Mouse (Mus musculus): ENCODE measurements around the gene Nckap5.

Gene Nckap5

DNA sequence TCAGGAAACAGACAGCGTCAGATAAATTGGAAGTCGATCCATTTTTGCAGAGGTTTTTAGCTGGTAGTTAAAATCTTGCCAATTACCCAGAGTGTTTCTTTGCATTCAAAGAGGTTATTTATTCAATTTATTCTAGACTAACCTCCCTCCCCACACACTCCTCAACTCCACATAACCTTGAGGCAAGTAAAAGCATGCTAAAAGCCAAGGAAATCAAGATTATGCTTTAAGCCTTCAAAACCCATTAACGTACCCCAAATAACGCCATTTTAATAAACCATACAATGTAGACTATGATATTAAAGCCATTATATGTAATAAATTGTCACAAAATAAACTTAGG lies 129.7 kb downstream of the Nckap5 start:
- no peak for DNase-seq (ENCODE audit: low read depth, low spot score)

DNA sequence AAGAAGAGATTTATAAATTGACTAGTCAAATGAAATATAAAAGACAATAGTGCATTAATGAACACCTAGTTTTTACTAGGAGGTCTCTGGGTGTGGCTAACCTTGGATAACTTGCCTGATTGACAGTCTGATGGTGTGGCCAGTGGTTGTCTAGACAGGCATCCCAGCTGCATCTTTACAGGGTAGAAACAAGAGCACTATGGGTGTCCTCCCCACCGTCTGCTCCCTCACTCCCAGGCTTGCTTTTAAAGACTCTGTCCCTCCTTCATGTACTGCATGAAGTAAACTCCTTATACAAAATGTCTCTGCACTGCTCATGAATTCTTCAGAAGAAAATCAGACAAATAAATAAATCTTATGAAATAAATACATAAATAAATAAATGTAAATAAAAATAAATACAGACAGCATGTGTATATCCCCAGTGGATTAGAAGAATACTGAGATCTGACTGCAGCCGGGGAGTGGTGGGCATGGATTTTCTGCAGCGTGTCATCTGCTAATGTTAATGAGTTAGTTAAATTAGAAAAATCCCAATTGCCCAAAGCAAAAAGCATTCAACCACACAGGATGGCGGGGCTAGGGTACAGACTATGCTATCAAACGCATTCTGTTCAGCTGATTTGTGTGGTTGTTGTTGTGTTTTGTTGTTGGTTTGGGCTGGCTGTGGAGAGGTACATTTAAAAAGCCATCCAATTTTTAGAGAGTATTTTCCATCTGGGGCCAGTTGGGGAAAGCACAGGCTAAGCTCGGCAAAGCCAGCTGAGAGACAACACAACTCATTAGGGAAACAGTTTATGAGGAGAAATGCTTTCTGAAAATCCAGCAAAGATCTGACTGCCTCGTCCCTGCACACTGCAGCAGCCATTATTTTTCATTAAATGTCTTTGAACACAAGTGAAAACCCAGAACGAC lies 130.3 kb downstream of the Nckap5 start:
- DNase-seq (ENCODE audit: low read depth, low spot score) = no peak

DNA sequence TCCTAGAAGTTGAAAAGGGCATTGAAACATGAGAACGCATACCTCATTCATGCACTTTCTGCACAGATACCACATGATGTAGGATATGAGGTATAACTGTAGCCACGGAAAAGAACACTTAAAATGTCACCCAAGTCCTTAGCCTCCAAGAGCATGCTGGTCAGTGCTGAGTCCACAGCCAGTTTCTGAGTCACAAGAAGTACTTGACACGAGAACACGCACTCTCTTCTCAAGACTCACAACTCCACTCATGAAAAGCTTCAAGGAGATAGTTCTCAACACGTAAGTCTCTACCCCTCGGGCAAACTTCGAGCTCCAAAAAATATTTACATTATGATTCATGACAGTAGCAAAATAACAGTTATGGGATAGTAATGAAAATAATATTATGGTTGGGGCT lies 137.0 kb downstream of the Nckap5 start:
- no peak for DNase-seq (ENCODE audit: low read depth, low spot score)

DNA sequence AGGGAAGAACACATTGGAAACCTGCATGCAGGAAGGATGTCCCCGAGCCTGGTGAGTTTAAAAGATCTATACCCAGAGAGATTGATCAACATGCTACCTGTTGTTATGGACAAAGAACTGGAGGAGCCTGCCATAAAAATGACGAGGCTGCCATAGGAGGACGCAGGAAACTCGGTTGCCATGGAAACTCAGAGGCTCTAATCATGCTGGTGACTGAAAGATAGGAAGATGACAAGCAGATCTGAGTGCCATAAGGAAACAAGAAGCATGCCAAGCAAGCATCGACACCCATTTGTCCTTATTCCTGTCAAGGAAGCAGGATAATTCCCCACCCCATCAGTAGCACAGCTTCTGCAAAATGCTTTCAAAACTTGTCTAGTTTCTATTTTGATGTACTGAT lies 142.0 kb downstream of the Nckap5 start:
- DNase-seq (ENCODE audit: low read depth, low spot score) = no peak

DNA sequence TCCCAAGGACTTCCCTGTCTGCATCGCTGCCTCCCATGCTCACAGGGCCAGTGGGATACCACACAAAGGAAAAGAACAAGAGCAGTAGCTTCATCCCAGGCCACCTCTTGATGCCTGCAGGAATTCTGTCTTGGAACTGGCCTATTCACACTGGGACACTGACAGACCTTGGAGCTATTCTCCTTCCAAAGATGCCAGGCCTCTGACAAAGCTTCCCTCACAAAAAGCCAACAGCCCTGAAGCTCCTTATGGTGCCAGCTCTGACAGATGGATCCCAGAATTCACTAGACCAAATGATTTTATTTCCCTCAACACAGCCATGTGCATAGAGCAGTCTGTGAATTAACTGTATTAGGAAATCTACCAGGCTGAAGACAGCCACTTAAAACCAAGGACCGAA lies 143.9 kb downstream of the Nckap5 start:
- no peak for DNase-seq (ENCODE audit: low read depth, low spot score)

DNA sequence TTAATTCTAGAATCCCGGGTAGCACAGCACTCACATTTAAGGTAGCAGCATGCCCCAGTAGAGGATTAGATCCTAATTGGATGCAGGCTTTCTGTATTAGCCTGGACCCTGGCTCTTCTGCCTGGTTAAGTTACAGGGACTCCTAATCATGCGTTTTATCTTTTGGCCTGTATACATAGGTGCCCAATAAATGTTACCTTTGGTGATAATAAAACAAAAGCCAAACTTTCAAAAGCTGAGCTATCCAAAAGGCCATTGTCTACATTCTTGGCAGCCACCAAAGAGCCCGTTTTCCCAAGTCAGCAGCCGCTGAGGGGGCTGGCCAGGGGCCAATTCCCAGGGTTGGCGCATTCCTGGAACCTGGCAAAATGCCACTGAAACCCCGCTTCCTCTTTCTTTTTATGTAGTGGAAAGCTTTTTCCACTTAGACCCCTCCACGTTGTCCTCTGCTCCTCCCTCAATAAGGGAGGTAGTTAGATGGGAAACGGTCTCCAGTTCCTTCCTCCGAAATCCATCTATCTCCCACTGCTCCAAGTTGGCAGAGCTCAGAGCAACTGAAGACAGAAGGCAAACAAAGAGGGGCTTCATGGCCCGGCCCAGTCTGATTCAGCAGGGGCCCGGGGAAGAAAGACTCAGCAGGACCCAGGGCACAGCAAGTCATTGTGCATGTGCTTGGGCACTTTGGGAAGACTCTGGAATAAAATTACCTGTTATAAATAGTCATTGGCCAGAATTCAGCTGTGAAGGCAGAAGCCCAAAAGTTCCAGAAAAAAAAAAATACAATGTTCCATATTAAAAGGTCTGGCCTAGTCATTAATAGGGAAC lies 146.8 kb downstream of the Nckap5 start:
- DNase-seq (ENCODE audit: low read depth, low spot score) = no peak

DNA sequence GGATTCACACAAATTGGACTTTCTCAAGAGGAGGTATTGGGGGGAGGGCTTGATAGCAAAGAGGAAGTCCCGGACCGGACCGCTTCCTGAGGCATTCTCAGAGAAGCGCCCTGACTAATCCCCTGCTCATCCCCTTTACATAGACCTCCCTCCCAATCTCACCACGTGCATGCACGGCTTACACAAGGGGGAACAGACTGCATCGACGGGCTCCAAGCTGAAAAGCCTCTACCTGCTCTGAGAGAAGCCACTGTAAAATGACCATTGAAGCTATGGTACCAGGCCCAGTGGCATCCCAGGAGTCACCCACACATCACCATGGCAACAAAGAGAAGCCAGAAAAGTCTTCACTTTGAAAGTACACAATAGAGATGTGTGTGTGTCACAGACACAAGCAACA lies 148.8 kb downstream of the Nckap5 start:
- no peak for DNase-seq (ENCODE audit: low read depth, low spot score)

DNA sequence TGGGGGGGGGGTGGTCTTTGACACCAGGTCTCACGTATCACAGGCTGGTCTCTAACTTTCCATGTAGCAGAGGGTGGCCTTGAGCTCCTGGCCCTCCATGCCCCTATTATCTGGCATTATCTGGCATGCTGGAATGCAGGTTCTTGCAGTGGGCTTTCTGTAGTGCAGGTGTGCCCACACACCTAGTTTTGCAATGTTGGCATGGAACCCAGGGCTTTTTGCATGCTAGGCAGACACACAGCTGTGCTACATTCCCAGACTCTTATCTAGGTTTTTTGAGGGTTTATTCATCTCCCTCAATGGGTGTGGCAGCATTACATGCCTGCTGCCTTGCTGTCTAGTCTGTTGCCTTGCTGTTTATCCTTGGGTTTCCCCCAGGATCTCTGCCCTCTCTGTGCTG lies 151.3 kb downstream of the Nckap5 start:
- DNase-seq (ENCODE audit: low read depth, low spot score) = no peak

DNA sequence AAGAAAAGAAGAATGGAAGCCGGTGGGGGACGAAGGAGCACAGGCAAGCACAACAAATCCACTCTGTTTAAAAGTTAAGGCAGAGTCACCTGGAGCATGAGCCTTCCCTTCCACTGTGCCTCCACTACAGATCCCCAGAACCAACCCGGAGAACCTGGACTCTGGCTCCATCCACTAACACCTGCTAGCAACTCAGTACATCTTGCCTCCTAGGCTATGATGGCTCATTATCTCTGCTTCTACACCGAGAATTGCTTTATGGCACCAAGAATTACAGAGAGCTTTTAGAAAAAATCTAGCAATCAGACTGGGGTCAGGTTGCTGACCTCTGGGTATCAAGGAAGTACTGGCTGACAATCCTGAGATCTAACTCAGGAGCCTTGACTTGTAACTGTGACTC lies 153.3 kb downstream of the Nckap5 start:
- no peak for DNase-seq (ENCODE audit: low read depth, low spot score)

DNA sequence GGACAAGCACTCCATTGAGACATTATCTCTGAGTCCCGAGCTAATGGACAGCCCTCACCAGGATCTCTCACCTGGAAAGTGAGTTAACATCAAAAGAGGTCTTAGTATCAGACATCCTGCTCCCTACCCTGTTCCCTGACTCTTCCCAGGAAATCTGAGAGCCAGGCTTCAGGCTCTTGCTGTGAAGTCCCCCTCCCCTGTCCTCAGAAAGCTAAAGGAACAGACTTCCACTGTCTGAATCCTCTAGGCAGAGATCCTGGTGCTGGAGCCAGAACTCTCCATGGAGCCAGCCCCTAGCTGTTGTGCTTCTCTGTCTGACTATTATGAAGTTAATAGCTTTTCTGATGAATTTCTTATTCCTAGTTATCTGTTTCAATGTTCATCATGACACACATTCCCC lies 153.8 kb downstream of the Nckap5 start:
- DNase-seq (ENCODE audit: low read depth, low spot score) = no peak

DNA sequence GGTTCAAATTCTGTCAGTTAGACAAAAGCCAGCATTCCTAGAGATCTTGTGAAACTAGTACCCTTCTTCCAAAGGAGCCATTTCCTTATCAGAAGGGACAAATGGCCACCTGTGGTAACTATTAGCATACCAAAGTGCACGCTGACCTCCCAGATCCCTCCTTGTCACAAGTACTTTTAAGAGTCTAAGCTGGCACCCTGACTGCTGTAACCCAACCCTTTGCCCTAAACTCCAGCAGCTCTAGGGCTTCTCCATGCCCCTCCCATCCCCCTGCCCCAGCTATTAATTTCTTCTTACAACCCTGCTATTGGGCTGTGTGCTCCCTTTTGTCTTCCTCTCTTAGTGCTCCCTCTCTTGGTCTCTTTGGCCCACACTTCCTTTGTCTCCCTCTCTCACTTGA lies 155.5 kb downstream of the Nckap5 start:
- DNase-seq (ENCODE audit: low read depth, low spot score) = no peak

DNA sequence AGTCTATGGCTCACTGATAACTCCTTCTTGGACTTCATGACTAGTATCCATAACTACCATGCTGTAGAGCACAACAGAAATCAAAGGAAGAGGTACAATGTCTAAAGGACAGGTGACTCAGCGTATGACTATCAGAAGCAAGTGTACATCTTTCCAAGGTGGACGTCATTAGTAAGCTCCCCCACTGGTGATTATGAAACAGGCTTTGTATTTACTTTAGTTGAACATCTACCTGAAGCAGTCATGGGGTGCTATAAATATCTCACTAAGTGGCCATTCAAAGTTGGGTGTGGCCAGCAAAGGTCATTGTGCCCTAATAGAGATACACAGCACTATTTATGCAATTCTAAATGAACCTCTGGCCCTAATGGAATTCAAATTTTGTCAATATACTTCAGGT lies 157.4 kb downstream of the Nckap5 start:
- DNase-seq (ENCODE audit: low read depth, low spot score) = no peak

DNA sequence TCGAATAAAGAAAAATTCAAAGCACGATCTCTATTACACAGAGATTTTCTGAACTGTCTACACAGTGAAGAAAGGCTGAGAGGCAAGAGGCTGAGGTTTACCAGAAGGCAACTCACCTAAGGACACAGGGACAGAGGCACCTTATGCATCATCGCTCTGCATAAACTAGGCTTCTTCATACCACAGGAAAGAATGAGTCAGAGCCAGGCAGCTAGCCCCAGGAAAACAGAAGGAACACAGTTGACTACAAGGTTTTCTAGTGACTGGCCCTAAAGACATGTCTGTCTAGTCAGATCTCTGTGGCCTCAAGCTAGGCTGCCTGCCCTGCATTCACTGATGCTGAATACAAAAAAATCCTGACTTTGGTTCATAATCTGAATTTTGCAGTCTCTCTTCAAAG lies 160.1 kb downstream of the Nckap5 start:
- DNase-seq (ENCODE audit: low read depth, low spot score) = no peak

DNA sequence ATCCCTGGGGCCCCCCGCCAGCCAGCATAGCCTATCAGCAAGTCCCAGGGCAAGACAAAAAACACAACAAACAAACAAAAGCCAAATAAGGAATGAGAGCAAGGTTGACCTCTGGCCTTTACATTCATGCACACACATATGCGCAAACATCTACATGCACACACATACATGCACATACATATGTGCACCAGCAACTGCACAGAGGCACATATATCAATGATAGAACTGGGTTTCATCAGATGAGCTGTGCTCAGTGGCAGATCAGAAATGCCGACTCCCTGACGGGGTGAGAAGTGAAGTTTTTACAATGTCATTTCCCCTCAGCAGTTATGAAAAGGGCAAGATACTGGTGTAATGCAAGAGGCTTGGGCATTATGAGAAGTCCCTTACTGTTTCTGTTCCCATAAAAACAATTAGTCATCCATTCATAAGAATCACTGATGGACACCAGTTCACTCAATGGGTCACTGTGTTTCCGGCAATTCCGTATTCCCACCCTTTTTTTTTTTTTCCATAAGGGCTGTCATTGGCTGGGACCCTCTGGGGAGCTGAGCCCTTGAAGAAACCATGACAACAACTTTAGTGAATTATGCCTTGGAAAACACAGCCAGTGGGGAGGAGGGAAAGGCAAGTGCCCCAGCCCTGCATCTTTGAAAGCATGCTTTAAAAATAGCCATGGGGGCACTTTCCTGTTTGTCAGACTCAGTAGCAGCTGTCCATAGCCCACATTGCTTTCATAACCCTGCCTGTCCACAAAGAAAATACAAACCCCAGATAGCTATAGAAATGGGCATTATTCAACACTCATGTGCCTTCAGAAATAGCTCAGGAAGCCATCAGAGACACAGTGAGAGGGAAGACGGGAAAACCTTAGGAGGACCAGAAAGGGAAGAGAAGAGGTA lies 170.2 kb downstream of the Nckap5 start:
- no peak for DNase-seq (ENCODE audit: low read depth, low spot score)

DNA sequence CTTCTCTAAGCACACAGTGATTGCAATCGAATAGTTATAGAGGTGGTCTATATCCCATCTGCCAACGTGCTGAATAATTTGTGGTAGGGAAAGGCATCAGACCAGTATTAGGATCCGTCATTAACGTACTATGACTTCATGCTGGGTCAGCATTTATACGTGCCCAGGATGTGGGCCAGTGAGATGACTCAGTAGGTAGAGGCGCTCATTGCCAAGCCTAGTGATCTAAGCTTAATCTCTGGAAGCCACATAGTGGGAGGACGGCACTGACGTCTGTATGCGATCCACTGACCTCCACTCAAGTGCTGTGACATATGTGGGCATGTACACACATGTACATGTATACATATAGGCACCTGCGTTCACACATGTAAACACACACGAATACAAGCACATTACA lies 171.9 kb downstream of the Nckap5 start:
- DNase-seq (ENCODE audit: low read depth, low spot score) = no peak

DNA sequence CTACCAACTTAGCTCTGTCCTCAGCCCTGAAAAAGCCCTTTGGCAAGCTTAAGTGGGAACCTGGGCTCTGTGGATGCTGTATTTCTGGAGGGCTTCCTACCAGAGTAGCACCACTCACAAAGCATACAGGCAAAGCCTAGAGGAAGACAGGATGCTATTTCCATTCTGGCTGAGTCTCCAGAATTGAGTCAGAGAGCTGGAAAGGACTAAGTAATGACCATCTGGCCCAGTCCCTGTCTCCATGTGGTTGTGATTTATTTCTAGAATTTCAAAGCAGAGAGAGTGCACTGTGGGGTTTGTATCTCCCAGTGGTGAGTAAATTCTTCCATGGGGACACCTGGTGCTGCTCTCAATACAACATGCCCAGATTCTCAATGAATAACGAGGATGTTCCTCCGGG lies 174.4 kb downstream of the Nckap5 start:
- no peak for DNase-seq (ENCODE audit: low read depth, low spot score)

DNA sequence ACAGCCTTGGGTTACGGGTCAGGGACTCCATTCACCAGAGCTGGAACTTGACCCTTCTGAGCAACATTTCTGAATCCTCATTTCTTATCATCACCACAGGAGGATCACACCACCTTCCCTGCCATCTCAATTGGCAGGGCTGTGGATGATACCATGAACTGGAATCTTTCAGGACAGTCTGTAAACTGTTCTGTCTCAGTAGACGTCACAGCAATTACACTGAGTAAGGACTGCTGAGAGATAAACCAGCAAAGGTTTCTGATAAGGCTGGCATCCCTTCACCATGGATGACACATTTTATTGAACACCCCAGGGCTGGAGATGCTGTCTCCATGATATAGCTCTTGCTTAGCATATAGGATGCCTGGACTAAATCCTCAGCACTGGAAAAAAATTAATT lies 178.5 kb downstream of the Nckap5 start:
- no peak for DNase-seq (ENCODE audit: low read depth, low spot score)

DNA sequence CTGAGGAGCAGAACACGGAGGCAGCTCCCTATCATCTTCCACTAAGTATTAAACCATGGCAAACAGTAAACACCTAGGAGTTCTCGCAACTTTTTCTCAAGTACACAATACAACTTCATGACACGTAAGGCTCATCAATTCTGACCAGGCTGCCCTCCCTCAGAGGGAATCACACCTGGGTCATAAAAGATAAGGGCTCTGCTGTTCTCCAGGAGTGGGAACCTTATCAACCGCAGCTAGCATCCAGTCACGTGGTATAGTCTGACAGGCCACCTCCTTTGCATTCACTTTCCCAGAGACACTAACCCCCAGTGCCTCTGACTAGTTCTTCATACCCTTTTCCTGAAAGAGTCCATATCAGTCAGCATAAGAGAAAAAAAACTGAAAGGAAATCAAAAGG lies 179.8 kb downstream of the Nckap5 start:
- no peak for DNase-seq (ENCODE audit: low read depth, low spot score)

DNA sequence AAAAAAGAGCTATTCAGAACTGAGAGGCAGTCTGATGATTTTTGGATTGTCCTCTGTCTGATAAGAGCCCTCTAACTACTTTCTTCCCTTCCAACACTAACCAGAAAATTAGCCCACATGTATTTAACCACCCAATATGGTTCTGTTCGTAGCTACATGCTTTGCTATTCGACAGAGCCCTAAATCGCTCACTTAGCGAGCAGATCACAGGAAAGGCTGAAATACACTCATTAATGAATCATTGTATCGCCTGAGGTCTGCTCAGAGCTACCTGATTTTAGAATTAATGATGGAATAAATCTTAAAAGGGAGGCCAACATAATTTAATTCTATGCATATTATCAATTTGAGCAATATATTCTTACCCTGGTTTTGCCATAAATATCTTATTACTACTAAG lies 187.8 kb downstream of the Nckap5 start:
- DNase-seq (ENCODE audit: low read depth, low spot score) = no peak

DNA sequence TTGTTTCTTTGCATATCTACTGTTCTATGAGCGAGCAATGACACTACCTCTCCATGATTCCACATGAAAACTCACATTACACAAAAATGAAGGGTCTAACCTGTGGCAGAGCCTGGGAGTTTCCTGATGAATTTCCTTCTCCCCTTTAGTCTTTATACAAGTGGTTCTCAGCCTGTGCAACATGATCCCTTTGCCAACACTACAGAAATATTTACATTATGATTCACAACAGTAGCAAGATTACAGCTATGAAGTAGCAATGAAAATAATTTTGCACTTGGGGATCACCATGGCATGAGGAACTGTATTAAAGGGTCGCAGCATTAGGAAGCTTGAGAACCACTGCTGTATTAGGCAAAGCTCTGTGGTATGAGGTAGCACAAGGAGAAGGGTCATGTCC lies 191.1 kb downstream of the Nckap5 start:
- no peak for DNase-seq (ENCODE audit: low read depth, low spot score)

DNA sequence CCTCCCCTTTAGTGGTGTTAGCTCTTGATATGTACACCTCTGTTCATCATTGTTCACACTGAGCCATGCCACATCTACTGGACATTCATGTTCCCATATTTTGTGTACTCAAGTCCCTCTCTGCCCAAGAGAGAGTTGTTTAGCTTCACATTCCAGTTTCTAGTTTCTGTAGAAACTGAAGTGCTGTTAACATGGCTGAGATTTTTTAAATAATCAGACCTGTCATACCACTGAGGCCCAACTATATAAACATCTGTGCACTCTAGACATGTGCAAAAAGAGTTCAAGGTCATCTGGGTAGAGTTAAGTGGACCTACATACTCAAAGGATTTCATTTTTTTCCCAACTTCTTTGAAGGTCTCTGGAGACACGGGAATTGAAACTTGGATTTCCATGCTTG lies 193.1 kb downstream of the Nckap5 start:
- DNase-seq (ENCODE audit: low read depth, low spot score) = no peak

DNA sequence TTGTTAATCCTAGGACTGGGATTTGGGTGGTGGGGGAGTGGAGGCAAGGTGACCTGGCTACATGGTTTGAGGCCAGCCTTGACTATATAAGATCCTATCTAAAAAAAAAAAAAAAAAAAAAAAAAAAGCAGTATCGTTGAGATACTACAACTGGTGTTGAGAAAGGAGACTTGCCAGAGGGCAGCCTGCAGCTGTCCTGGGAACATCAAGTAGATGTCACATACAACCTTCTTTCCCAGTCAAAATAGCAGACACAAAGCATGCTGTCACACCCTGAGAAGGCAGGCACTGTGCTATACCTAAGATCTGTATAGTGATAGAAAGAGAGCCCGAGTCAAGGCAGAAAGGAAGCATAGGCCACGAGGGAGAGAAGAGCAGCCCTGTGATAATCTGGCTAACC lies 204.4 kb downstream of the Nckap5 start:
- DNase-seq (ENCODE audit: low read depth, low spot score) = no peak

Data from A20 (cell line).